Mouse (Mus musculus) bone marrow, adult 2 months (tissue): Measurements from ENCODE around the gene C1qbp.

Experiments
- CTCF ChIP-seq: fragments of 200-500 bp; IDR thresholded peaks from 2 replicates; pipeline ENCODE4 v1.5.1; 2011; ENCODE audit warnings: low read length, control low read depth; ENCODE audit not compliant: control insufficient read depth, insufficient read depth
- POLR2A ChIP-seq: fragments of 200-500 bp; IDR thresholded peaks from 2 replicates; pipeline ENCODE4 v1.6.1; 2011; ENCODE audit warnings: low read depth, mild to moderate bottlenecking, control low read depth, low read length, borderline replicate concordance; ENCODE audit not compliant: control insufficient read depth

DNA sequence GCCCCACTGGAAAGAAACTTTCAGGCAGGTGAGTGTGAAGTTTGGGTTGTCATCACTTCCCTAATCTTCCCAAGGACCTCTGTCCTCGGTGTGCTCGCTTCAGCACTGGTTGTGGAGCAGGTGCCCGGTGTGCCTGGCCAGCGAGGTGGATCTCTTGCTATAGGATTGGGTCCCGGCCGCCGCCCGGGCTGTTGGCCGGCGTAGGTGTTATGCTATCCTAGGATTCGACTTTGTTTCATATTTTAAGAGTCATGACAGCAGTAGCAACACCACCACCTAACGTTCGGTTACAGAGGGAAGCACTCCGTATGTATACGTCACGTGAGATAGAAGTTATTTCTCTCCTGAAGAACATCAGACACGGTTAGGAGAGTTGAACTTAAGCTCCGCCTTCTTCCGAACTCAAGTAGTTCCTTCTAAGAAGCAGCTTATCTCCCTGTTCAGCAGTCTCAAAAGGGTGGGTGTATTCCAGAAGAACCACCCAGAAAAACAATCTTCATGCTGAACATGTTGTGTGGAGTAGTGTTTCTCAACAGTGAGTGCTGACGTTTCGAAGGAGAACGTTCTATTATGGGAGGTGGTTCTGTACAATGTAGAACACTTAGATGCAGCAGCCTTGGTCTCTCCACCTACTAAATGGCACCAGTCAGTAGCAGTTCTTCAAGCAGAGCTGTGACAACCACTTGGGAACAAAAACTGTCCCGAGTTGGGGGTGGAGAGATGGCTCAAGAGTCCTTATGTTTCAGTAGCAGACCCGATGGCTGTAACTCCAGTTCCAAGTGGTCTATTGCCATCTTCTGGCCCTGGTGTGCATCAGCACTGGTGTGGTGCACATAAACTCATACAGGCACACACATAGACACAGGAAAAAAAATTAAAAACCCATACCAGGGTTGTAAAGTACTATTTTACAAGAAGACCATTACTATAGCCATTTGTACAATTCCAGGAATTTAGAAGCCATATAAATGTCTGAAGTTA, 12.0 kb downstream of the C1qbp start:
- no peak for TF ChIP-seq CTCF
- TF ChIP-seq POLR2A: no peak
